Mouse (Mus musculus): ENCODE data around the gene Foxp1.

- TF ChIP-seq UBTF (IDR thresholded peaks at IDR 0.05; ENCODE audit: borderline replicate concordance, insufficient read depth, low read depth, low read length), result no peak
- no peak for TF ChIP-seq POLR2A (IDR thresholded peaks at IDR 0.05; ENCODE audit: control insufficient read depth in 1 of 2, insufficient read depth in 1 of 2, low read depth in 1 of 2, low read length in 2 of 2, poor library complexity in 1 of 2)
- TF ChIP-seq GATA1 (IDR thresholded peaks at IDR 0.05; ENCODE audit: low read depth, low read length), result no peak
- TF ChIP-seq CTCF (IDR thresholded peaks at IDR 0.05 in 2 of 3, conservative IDR thresholded peaks at IDR 0.05 in 1 of 3; ENCODE audit: control insufficient read depth in 1 of 3, insufficient read depth in 1 of 3, low read depth in 2 of 3, low read length in 3 of 3, poor library complexity in 1 of 3, severe bottlenecking in 1 of 3), result no peak
- TF ChIP-seq ZNF384 (IDR thresholded peaks at IDR 0.05; ENCODE audit: low read depth, low read length), result no peak
These were observed 26.4 kb downstream of the Foxp1 start for GRCm38 (mm10) chr6:99496114-99496513.

All from MEL (cell line).